Mouse (Mus musculus): Measurements from ENCODE around the gene Gria1.

DNA sequence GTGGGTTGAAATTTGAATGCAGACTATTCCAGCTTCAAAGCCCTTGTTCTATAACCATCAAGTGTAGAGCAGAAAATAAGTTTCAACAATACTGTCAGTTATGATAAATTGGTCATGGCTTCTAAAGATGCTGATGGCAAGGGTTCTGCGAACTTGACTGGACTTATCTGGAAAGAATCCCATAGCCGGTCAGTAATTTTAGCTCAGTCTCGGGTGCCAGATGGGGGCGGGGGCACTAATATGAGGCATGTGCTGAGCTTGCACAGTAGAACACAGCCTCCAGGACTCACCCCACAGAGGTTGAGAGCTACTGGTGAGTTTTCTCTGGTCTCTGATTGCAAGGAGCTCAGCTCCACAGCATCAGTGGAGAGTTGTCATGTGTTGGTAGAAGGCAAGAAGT lies 140.5 kb downstream of the Gria1 start:
- TF ChIP-seq POLR2A (IDR thresholded peaks at IDR 0.05; ENCODE audit: extremely low read depth, insufficient read depth, low read length), result no peak
- no peak for TF ChIP-seq CTCF (IDR thresholded peaks at IDR 0.05; ENCODE audit: low read depth, low read length)

Measured in liver, adult 2 months (tissue).